Comparison of ENCODE assay signal across 26 mouse cellular contexts in genomic region chr17:24642791-24643343, GRCm38 (mm10). TPM values are rescaled to one million over a fixed set of nuclear protein-coding genes. Genes with fewer than 3 reads are reported as not detected.
DNase-seq lines count a peak whose midpoint lies in the region; ATAC-seq and TF ChIP-seq lines count a peak whose summit lies in the region.
"Had no signal": no experiment of that assay in that cellular context is flagged by ENCODE, and none has a peak within 500 bp of the region (broad histone marks: within the 10 kb centered on the region; RNA-seq: fewer than 3 reads in every experiment).

No protein-coding gene starts in this region.

- peak overlapping the region; percentile 38; the same call in 1 of the 2 replicates for H3K4me2 ChIP-seq in heart, embryonic 15.5 days
- peak overlapping the region; percentile 46 for H3K4me2 ChIP-seq in kidney, postnatal 0 days (ENCODE audit: low read length)
- no peak overlapping the region for H3K4me2 ChIP-seq in kidney, embryonic 16.5 days (replicated peaks; ENCODE audit: low read depth, low read length)
- H3K4me2 ChIP-seq in lung, postnatal 0 days (replicated peaks; ENCODE audit: low read depth, low read length): peak overlapping the region; percentile 46
- peak overlapping the region; percentile 27 for H3K4me2 ChIP-seq in myocyte (ENCODE audit: low read depth)
- H3K4me2 ChIP-seq: intestine, embryonic 15.5 days; liver, embryonic 11.5 days; neural tube, embryonic 15.5 days; stomach, embryonic 15.5 days had no signal

- H3K79me2 ChIP-seq in myocyte (ENCODE audit: control insufficient read depth, insufficient read depth): no peaks in the 10 kb centered on the region

- H3K9ac ChIP-seq in heart, embryonic 15.5 days: no peak overlapping the region
- H3K9ac ChIP-seq in kidney, postnatal 0 days (ENCODE audit: low read depth, low read length): peak overlapping the region; percentile 47; the same call in 1 of the 2 replicates
- H3K9ac ChIP-seq in kidney, embryonic 16.5 days (replicated peaks; ENCODE audit: low read length): no peak overlapping the region; the same call in 1 of the 2 replicates
- no peak overlapping the region for H3K9ac ChIP-seq in lung, postnatal 0 days (replicated peaks; ENCODE audit: low read depth)
- H3K9ac ChIP-seq: intestine, embryonic 15.5 days; lung, embryonic 14.5 days; stomach, embryonic 15.5 days had no signal

- H3K27ac ChIP-seq in heart, embryonic 15.5 days: no peak overlapping the region
- H3K27ac ChIP-seq in kidney, postnatal 0 days: no peak overlapping the region
- no peak overlapping the region for H3K27ac ChIP-seq in kidney, embryonic 16.5 days (ENCODE audit: low read length)
- no peak overlapping the region; the same call in 1 of the 2 replicates for H3K27ac ChIP-seq in lung, postnatal 0 days (ENCODE audit: low read length)
- H3K27ac ChIP-seq: neural tube, embryonic 15.5 days had no signal

- no peak for TF ChIP-seq CTCF in kidney, postnatal 0 days (IDR thresholded peaks at IDR 0.05; ENCODE audit: low read depth)
- TF ChIP-seq CTCF in lung, postnatal 0 days (IDR thresholded peaks at IDR 0.05): no peak

- no peak for DNase-seq in heart, postnatal 4 days
- DNase-seq in kidney, postnatal 0 days (ENCODE audit: low spot score): no peak
- no peak for DNase-seq in lung, postnatal 0 days (ENCODE audit: low spot score)
- no peak for DNase-seq in lung, postnatal 25 days (ENCODE audit: low spot score)
- no peak for DNase-seq in left cerebral cortex, adult 11 months (ENCODE audit: low spot score)
- DNase-seq: cerebellum, adult 2 months; gastrocnemius, postnatal 36 days; lung, embryonic 14.5 days; midbrain, embryonic 14.5 days; right cerebral cortex, postnatal 14 days; thymus, adult 18-20 months; thymus, postnatal 4 days had no signal

- no peak overlapping the region for H3ac ChIP-seq in myocyte (ENCODE audit: control insufficient read depth, insufficient read length)

- ATAC-seq in heart, embryonic 15.5 days (replicated peaks; ENCODE audit: insufficient number of reproducible peaks, insufficient read depth, low FRiP score, low read depth): no peak
- no peak for ATAC-seq in kidney, postnatal 0 days (replicated peaks; ENCODE audit: low FRiP score, low read depth)
- ATAC-seq in kidney, embryonic 16.5 days (ENCODE audit: low FRiP score, low TSS enrichment): no peak
- no peak for ATAC-seq in lung, postnatal 0 days
- ATAC-seq: forebrain, embryonic 14.5 days; intestine, embryonic 15.5 days had no signal

- TF ChIP-seq POLR2A in myocyte (IDR thresholded peaks at IDR 0.05; ENCODE audit: insufficient read length, low read depth): no peak

- H3K27me3 ChIP-seq in heart, embryonic 15.5 days: 0 out of 2 replicates have a peak, but pooled peaks cover 3% of the 10 kb centered on the region
- no peaks in the 10 kb centered on the region for H3K27me3 ChIP-seq in kidney, postnatal 0 days (ENCODE audit: insufficient read depth, low read length)
- no peaks in the 10 kb centered on the region for H3K27me3 ChIP-seq in kidney, embryonic 16.5 days (ENCODE audit: insufficient read depth, low read length)
- no peaks in the 10 kb centered on the region for H3K27me3 ChIP-seq in lung, postnatal 0 days (replicated peaks; ENCODE audit: insufficient read depth, low read length)
- no peaks in the 10 kb centered on the region for H3K27me3 ChIP-seq in myocyte (ENCODE audit: control insufficient read depth, insufficient read depth, insufficient read length)
- H3K27me3 ChIP-seq: intestine, embryonic 15.5 days; neural tube, embryonic 15.5 days; stomach, embryonic 15.5 days had no signal

- no peak for TF ChIP-seq EP300 in lung, postnatal 0 days (IDR thresholded peaks at IDR 0.05)

- peaks cover 49% of the 10 kb centered on the region for H3K4me1 ChIP-seq in heart, embryonic 15.5 days (replicated peaks)
- H3K4me1 ChIP-seq in kidney, postnatal 0 days (replicated peaks; ENCODE audit: insufficient read depth, low read length): peaks cover 36% of the 10 kb centered on the region
- H3K4me1 ChIP-seq in kidney, embryonic 16.5 days (ENCODE audit: insufficient read depth, low read length): peaks cover 42% of the 10 kb centered on the region
- H3K4me1 ChIP-seq in lung, postnatal 0 days (ENCODE audit: insufficient read depth, low read depth, low read length): peaks cover 20% of the 10 kb centered on the region

- 72% methylated on average over 6 of the region's 6 CpGs for WGBS in heart, embryonic 15.5 days
- 56% methylated on average over 6 of the region's 6 CpGs for WGBS in kidney, postnatal 0 days
- WGBS in kidney, embryonic 16.5 days: 62% methylated on average over 6 of the region's 6 CpGs
- WGBS in lung, postnatal 0 days: 69% methylated on average over 6 of the region's 6 CpGs

- H3K36me3 ChIP-seq in heart, embryonic 15.5 days: peaks cover 4% of the 10 kb centered on the region; the same call in 1 of the 2 replicates
- H3K36me3 ChIP-seq in kidney, postnatal 0 days (ENCODE audit: insufficient read depth, low read length): peaks cover 18% of the 10 kb centered on the region; the same call in 1 of the 2 replicates
- peaks cover 13% of the 10 kb centered on the region for H3K36me3 ChIP-seq in kidney, embryonic 16.5 days (ENCODE audit: insufficient read depth, low read length)
- H3K36me3 ChIP-seq in lung, postnatal 0 days (ENCODE audit: insufficient read depth, low read length): peaks cover 30% of the 10 kb centered on the region
- H3K36me3 ChIP-seq in myocyte (ENCODE audit: control insufficient read depth, insufficient read depth): no peaks in the 10 kb centered on the region
- H3K36me3 ChIP-seq: stomach, embryonic 15.5 days had no signal

- no peak overlapping the region for H3K4me3 ChIP-seq in heart, embryonic 15.5 days
- 0 out of 2 replicates have a peak overlapping the region, but pooled peaks have one; percentile 17 for H3K4me3 ChIP-seq in kidney, postnatal 0 days (replicated peaks; ENCODE audit: low read depth, low read length)
- H3K4me3 ChIP-seq in kidney, embryonic 16.5 days (ENCODE audit: low read length): no peak overlapping the region
- peak overlapping the region; percentile 2; the same call in 1 of the 2 replicates for H3K4me3 ChIP-seq in lung, postnatal 0 days (ENCODE audit: low read depth, low read length)
- no peak overlapping the region for H3K4me3 ChIP-seq in myocyte
- H3K4me3 ChIP-seq: erythroblast, embryonic 14.5 days; intestine, embryonic 15.5 days; neural tube, embryonic 15.5 days; stomach, embryonic 15.5 days had no signal

- no peaks in the 10 kb centered on the region for H3K9me3 ChIP-seq in heart, embryonic 15.5 days (replicated peaks)
- no peaks in the 10 kb centered on the region for H3K9me3 ChIP-seq in kidney, postnatal 0 days (replicated peaks; ENCODE audit: low read length)
- H3K9me3 ChIP-seq in kidney, embryonic 16.5 days (ENCODE audit: low read length): no peaks in the 10 kb centered on the region
- H3K9me3 ChIP-seq in lung, postnatal 0 days (ENCODE audit: low read length): no peaks in the 10 kb centered on the region
- H3K9me3 ChIP-seq: intestine, embryonic 15.5 days; neural tube, embryonic 15.5 days; stomach, embryonic 15.5 days had no signal

TF ChIP-seq in myocyte, 11 proteins besides CTCF, POLR2A, EP300 and RAD21 (continues in another document):
- TF ChIP-seq MYOG (IDR thresholded peaks at IDR 0.05; ENCODE audit: control insufficient read depth in 1 of 3, insufficient read depth in 1 of 3, insufficient read length in 2 of 3, low read depth in 2 of 3): peak in 1 of 3 experiments; percentile 57
- TF ChIP-seq CEBPB (IDR thresholded peaks at IDR 0.05; ENCODE audit: insufficient read depth, poor library complexity, severe bottlenecking): no peak
- TF ChIP-seq SRF (IDR thresholded peaks at IDR 0.05; ENCODE audit: control insufficient read depth, insufficient read length, low read depth): no peak

RNA-seq across cellular contexts. Expression of gene Slc9a3r2, which starts 7.3 kb away (rescaled TPM):
- polyA plus RNA-seq in heart, embryonic 15.5 days (2015; fragmentation: Nextera tagmentation; extraction: Ambion mirVana): 55.5 and 61.4 TPM in 2 replicates
- 10 to 100 TPM; 61.8 to 75.0 TPM for total RNA-seq in heart, postnatal 4 days (2021)
- 141 and 145 TPM in 2 replicates for polyA plus RNA-seq in kidney, postnatal 0 days (2015; fragmentation: Nextera tagmentation; extraction: Ambion mirVana)
- polyA plus RNA-seq in kidney, embryonic 16.5 days (2015; fragmentation: Nextera tagmentation; extraction: Ambion mirVana): 116 and 120 TPM in 2 replicates
- 316 and 341 TPM in 2 replicates for polyA plus RNA-seq in lung, postnatal 0 days (2015; fragmentation: Nextera tagmentation; extraction: Ambion mirVana)
- polyA plus RNA-seq in myocyte (2012; fragmentation: generic; extraction: Trizol): 19.1 TPM

RNA-seq across cellular contexts. Expression of gene Nthl1, which starts 10.4 kb away (rescaled TPM):
- 7.7 and 10.9 TPM in 2 replicates for polyA plus RNA-seq in heart, embryonic 15.5 days (2015; fragmentation: Nextera tagmentation; extraction: Ambion mirVana)
- total RNA-seq in heart, postnatal 4 days (2021): 1 to 10 TPM; 4.0 TPM
- 13.4 and 14.9 TPM in 2 replicates for polyA plus RNA-seq in kidney, postnatal 0 days (2015; fragmentation: Nextera tagmentation; extraction: Ambion mirVana)
- 23.1 TPM in 2 replicates for polyA plus RNA-seq in kidney, embryonic 16.5 days (2015; fragmentation: Nextera tagmentation; extraction: Ambion mirVana)
- polyA plus RNA-seq in lung, postnatal 0 days (2015; fragmentation: Nextera tagmentation; extraction: Ambion mirVana): 13.6 and 13.8 TPM in 2 replicates
- polyA plus RNA-seq in myocyte (2012; fragmentation: generic; extraction: Trizol): 20.2 TPM

RNA-seq across cellular contexts. Expression of gene Tsc2, which starts 10.4 kb away (rescaled TPM):
- polyA plus RNA-seq in heart, embryonic 15.5 days (2015; fragmentation: Nextera tagmentation; extraction: Ambion mirVana): 39.0 and 56.0 TPM in 2 replicates
- total RNA-seq in heart, postnatal 4 days (2021): 10 to 100 TPM; 82.9 to 87.9 TPM
- 36.4 and 42.4 TPM in 2 replicates for polyA plus RNA-seq in kidney, postnatal 0 days (2015; fragmentation: Nextera tagmentation; extraction: Ambion mirVana)
- 72.8 and 77.0 TPM in 2 replicates for polyA plus RNA-seq in kidney, embryonic 16.5 days (2015; fragmentation: Nextera tagmentation; extraction: Ambion mirVana)
- 31.7 and 32.8 TPM in 2 replicates for polyA plus RNA-seq in lung, postnatal 0 days (2015; fragmentation: Nextera tagmentation; extraction: Ambion mirVana)
- polyA plus RNA-seq in myocyte (2012; fragmentation: generic; extraction: Trizol): 49.5 TPM

RNA-seq across cellular contexts. Expression of gene Npw, which starts 15.4 kb away (rescaled TPM):
- 0.26 TPM in 1 of 2 replicates, not detected in the other for polyA plus RNA-seq in heart, embryonic 15.5 days (2015; fragmentation: Nextera tagmentation; extraction: Ambion mirVana)
- total RNA-seq in heart, postnatal 4 days (2021): not detected
- polyA plus RNA-seq in kidney, postnatal 0 days (2015; fragmentation: Nextera tagmentation; extraction: Ambion mirVana): 0.32 and 0.38 TPM in 2 replicates
- polyA plus RNA-seq in kidney, embryonic 16.5 days (2015; fragmentation: Nextera tagmentation; extraction: Ambion mirVana): 0.37 TPM in 1 of 2 replicates, not detected in the other
- polyA plus RNA-seq in lung, postnatal 0 days (2015; fragmentation: Nextera tagmentation; extraction: Ambion mirVana): 8.6 and 10.3 TPM in 2 replicates
- not detected for polyA plus RNA-seq in myocyte (2012; fragmentation: generic; extraction: Trizol)
- total RNA-seq: adrenal gland, postnatal 4 days; gastrocnemius, postnatal 36 days; megakaryocyte, adult 5-6 weeks had no signal
- polyA plus RNA-seq: cerebellum, adult 2 months; erythroblast, embryonic 14.5 days; forebrain, embryonic 14.5 days; heart, embryonic 14.5 days; hindbrain, embryonic 11.5 days; large intestine, adult 2 months; midbrain, embryonic 14.5 days had no signal

RNA-seq across cellular contexts. Expression of gene Zfp598, which starts 26.6 kb away (rescaled TPM):
- polyA plus RNA-seq in heart, embryonic 15.5 days (2015; fragmentation: Nextera tagmentation; extraction: Ambion mirVana): 12.5 and 18.1 TPM in 2 replicates
- 10 to 100 TPM; 26.0 to 26.6 TPM for total RNA-seq in heart, postnatal 4 days (2021)
- polyA plus RNA-seq in kidney, postnatal 0 days (2015; fragmentation: Nextera tagmentation; extraction: Ambion mirVana): 17.5 and 18.1 TPM in 2 replicates
- 19.7 and 22.7 TPM in 2 replicates for polyA plus RNA-seq in kidney, embryonic 16.5 days (2015; fragmentation: Nextera tagmentation; extraction: Ambion mirVana)
- 10.5 and 11.9 TPM in 2 replicates for polyA plus RNA-seq in lung, postnatal 0 days (2015; fragmentation: Nextera tagmentation; extraction: Ambion mirVana)
- 49.7 TPM for polyA plus RNA-seq in myocyte (2012; fragmentation: generic; extraction: Trizol)

Comparison
In these comparisons a context has a peak if more than half of its experiments do, and no peak if none do; other contexts are left out.
1. H3K4me3 ChIP-seq: peak in kidney, postnatal 0 days (single experiment) and lung, postnatal 0 days (single experiment); none in heart, embryonic 15.5 days (single experiment), kidney, embryonic 16.5 days (single experiment) and myocyte (single experiment).